Mouse (Mus musculus) right cerebral cortex, adult 18-20 months (tissue): Measurements from ENCODE around the gene Pdlim4.
"Not testable (repeated sequence)": the region's sequence is repeated elsewhere in the genome, so short reads cannot be mapped to it uniquely, and the experiment has no call there.

Experiments
- DNase-seq: peaks from one replicate; pipeline ENCODE4 v3.0.0; 2022; ENCODE audit warnings: mixed read lengths

Pdlim4 gene

DNA sequence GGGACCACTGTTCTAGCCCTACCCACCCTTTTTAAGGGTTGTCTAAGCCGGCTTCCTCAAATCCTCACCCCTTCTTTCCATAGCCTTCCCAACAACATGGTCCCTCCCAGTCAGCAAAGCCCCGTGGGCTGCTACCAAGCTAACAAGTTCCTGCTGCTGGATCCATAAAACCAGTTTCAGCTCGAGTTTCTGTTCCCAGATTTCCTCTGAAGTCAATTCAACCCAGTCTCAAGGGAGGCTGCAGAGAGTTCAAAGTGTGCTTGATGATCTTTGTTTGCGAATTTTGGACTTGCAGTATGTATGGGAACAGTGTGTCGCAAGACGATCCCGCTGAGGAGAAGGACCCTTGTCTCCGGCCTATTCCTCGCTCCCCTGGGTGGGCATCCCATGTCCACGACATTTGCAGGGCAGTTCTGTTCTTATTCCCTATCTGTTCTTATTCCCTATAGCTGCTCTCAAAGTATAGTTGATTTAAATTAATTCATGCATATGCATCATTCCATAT lies 60.3 kb downstream of the Pdlim4 start:
- DNase-seq: no peak

DNA sequence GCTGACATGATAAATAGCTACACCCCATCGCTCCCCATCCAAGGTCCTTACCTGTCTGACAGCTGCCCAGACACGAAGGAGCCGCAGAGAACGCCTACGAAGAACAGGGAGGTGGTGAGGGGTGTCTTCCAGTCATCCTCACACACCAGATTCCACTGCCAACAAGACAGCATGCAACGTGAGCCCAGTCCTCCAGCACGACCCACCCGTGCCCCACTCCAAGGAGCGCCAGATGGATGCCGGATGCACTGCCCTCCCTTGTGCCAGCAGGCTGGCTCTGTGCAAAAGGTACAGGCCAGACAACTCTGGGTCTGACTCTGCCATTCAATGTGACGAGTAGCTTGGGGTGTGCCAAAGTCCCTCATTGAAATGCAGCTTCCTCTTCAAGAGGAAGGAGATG lies 61.1 kb downstream of the Pdlim4 start:
- DNase-seq: no peak

DNA sequence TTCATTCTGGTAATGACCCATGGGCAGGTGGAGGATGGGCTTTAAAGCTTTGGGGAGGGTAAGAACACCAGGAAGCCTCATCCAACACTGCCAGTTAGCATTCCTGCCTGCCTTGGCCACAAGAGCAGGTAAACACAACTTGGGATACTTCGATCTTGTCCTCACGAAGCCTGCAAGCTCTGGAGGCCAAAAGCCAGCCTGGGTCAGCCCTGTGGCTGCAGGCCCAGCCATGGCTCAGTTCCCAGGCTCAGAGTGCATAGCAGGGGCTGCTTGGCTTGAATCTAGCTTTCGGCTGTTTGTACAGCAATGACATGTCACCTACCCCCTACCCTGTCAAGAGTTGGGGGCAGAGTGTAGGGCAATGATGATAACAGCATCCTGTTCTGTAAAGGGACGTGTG lies 61.9 kb downstream of the Pdlim4 start:
- no peak for DNase-seq

DNA sequence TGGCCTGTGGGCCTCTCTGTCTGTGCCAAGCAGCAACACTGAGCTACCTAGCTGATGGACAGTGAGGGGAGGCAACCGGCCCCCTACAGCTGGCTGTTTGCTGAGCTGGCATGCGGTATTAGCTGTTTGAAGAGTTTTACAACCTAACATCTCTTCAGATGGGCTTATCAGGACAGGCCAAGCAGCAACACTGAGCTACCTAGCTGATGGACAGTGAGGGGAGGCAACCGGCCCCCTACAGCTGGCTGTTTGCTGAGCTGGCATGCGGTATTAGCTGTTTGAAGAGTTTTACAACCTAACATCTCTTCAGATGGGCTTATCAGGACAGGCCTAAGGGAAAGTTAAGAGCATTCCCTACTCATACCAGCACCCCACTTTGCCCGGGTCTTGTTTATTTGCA lies 62.5 kb downstream of the Pdlim4 start:
- not testable (repeated sequence) for DNase-seq
